ENCODE assay signal across 22 mouse cellular contexts in the genomic region with DNA sequence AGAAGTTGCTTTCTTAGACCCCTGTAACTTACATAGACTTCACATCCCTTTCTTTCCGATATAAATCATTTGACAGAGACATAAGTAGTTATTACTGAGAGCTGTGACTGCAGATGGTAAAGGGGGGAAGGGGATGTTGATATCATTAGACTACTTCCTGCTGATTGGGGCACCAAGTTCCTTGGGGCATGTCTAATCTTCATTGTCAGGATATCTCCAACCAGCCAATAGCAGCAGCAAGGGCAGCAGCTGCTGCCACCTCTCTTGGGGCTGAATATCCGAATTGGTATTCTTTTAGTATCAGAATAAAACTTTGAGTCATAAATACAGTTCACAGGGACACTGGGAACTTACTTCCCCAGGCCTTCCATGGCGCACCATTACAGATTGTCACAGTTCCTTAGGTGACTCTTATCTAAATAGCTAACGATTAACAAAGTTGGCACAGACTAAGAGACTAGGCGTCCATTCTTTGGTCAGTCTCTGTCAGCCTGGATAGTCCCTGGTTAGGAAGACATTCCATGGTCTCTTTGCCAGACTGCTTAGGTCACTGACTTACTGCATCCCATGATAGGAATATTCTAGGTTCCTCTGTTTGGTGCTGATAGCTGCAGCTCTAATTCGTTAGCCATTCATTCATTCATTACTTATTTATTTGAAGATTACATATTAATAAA.
A peak's percentile ranks its signal among the peaks of the same experiment; 100 is the strongest.
DNase-seq lines count a peak whose midpoint lies in the region; ATAC-seq and TF ChIP-seq lines count a peak whose summit lies in the region.
"Had no signal": no experiment of that assay in that cellular context is flagged by ENCODE, and none has a peak within 500 bp of the region (broad histone marks: within the 10 kb centered on the region; RNA-seq: fewer than 3 reads in every experiment).

No protein-coding gene starts in this region.

- no peak for TF ChIP-seq CTCF in heart, adult 2 months (IDR thresholded peaks at IDR 0.05)
- no peak for TF ChIP-seq CTCF in lung, postnatal 0 days (IDR thresholded peaks at IDR 0.05)
- no peak for TF ChIP-seq CTCF in lung, adult 2 months (IDR thresholded peaks at IDR 0.05; ENCODE audit: insufficient read depth, low read length)

- H3K9me3 ChIP-seq in heart, embryonic 10.5 days: no peaks in the 10 kb centered on the region
- H3K9me3 ChIP-seq in kidney, embryonic 14.5 days (ENCODE audit: control insufficient read depth, low read length): no peaks in the 10 kb centered on the region
- no peaks in the 10 kb centered on the region for H3K9me3 ChIP-seq in lung, postnatal 0 days (ENCODE audit: low read length)
- H3K9me3 ChIP-seq: embryonic facial prominence, embryonic 13.5 days; forebrain, embryonic 15.5 days; heart, embryonic 15.5 days; liver, embryonic 15.5 days; megakaryocyte, embryonic 14.5 days; neural tube, embryonic 12.5 days had no signal

- H3K27ac ChIP-seq in heart, embryonic 10.5 days: no peak overlapping the region
- H3K27ac ChIP-seq in heart, adult 2 months: no peak overlapping the region
- no peak overlapping the region for H3K27ac ChIP-seq in kidney, embryonic 14.5 days (ENCODE audit: low read depth, low read length)
- no peak overlapping the region for H3K27ac ChIP-seq in lung, postnatal 0 days (ENCODE audit: low read length)
- H3K27ac ChIP-seq: embryonic facial prominence, embryonic 13.5 days; forebrain, embryonic 15.5 days; heart, embryonic 15.5 days; liver, embryonic 15.5 days; neural tube, embryonic 12.5 days had no signal

- H3K79me2 ChIP-seq in heart, adult 2 months (replicated peaks; ENCODE audit: control insufficient read depth, insufficient read depth, low read length): no peaks in the 10 kb centered on the region

- no peak for TF ChIP-seq EP300 in heart, adult 2 months (IDR thresholded peaks at IDR 0.05; ENCODE audit: insufficient read depth, low read depth, low read length)
- no peak for TF ChIP-seq EP300 in lung, postnatal 0 days (IDR thresholded peaks at IDR 0.05)

- peaks cover 3% of the 10 kb centered on the region; the same call in 1 of the 2 replicates for H3K4me1 ChIP-seq in heart, embryonic 10.5 days
- peaks cover 3% of the 10 kb centered on the region for H3K4me1 ChIP-seq in heart, adult 2 months (ENCODE audit: control insufficient read depth, insufficient read depth, low read length)
- 0 out of 2 replicates have a peak, but pooled peaks cover 5% of the 10 kb centered on the region for H3K4me1 ChIP-seq in kidney, embryonic 14.5 days (ENCODE audit: control insufficient read depth, insufficient read depth, low read length)
- no peaks in the 10 kb centered on the region; the same call in 1 of the 2 replicates for H3K4me1 ChIP-seq in lung, postnatal 0 days (ENCODE audit: insufficient read depth, low read depth, low read length)
- H3K4me1 ChIP-seq in lung, adult 2 months (ENCODE audit: control insufficient read depth, insufficient read depth, low read length): peaks cover 2% of the 10 kb centered on the region; the same call in 1 of the 2 replicates
- H3K4me1 ChIP-seq: embryonic facial prominence, embryonic 13.5 days; forebrain, embryonic 15.5 days; neural tube, embryonic 12.5 days had no signal

- DNase-seq in heart, embryonic 10.5 days (ENCODE audit: low spot score): peak; percentile 35
- DNase-seq in heart, adult 2 months: no peak
- peak; percentile 14 to 17 for DNase-seq in kidney, postnatal 36 days
- peak; percentile 25 for DNase-seq in lung, postnatal 0 days (ENCODE audit: low spot score)
- no peak for DNase-seq in lung, adult 2 months
- DNase-seq in retina, postnatal 1 day: peak; percentile 65
- no peak for DNase-seq in c-Kit-positive CD71-positive TER-119-positive erythroid progenitor cells, embryonic 14.5 days (ENCODE audit: low spot score)
- DNase-seq: adrenal gland, postnatal 14 days; cerebellum, adult 11 months; cerebellum, postnatal 14 days; gastrocnemius, postnatal 14 days; heart, adult 18-20 months; heart, postnatal 4 days; thymus, postnatal 14 days had no signal

- peaks cover 2% of the 10 kb centered on the region; the same call in 1 of the 2 replicates for H3K36me3 ChIP-seq in heart, embryonic 10.5 days
- peaks cover 2% of the 10 kb centered on the region; the same call in 1 of the 2 replicates for H3K36me3 ChIP-seq in heart, adult 2 months (ENCODE audit: control insufficient read depth, insufficient read depth, low read length)
- H3K36me3 ChIP-seq in kidney, embryonic 14.5 days (ENCODE audit: control insufficient read depth, insufficient read depth, low read length): peaks cover 3% of the 10 kb centered on the region; the same call in 1 of the 2 replicates
- H3K36me3 ChIP-seq in lung, postnatal 0 days (ENCODE audit: insufficient read depth, low read length): peaks cover 5% of the 10 kb centered on the region; the same call in 1 of the 2 replicates
- H3K36me3 ChIP-seq: heart, embryonic 15.5 days had no signal

- no peak overlapping the region for H3K4me2 ChIP-seq in kidney, embryonic 14.5 days (replicated peaks; ENCODE audit: low read depth, low read length)
- no peak overlapping the region for H3K4me2 ChIP-seq in lung, postnatal 0 days (replicated peaks; ENCODE audit: low read depth, low read length)
- H3K4me2 ChIP-seq: embryonic facial prominence, embryonic 13.5 days; forebrain, embryonic 15.5 days; heart, embryonic 15.5 days; liver, embryonic 15.5 days; neural tube, embryonic 12.5 days had no signal

- no peaks in the 10 kb centered on the region for H3K27me3 ChIP-seq in heart, embryonic 10.5 days (ENCODE audit: insufficient read depth, poor library complexity, severe bottlenecking)
- H3K27me3 ChIP-seq in heart, adult 2 months (ENCODE audit: control insufficient read depth, insufficient read depth, low read length): no peaks in the 10 kb centered on the region
- no peaks in the 10 kb centered on the region for H3K27me3 ChIP-seq in kidney, embryonic 14.5 days (ENCODE audit: control insufficient read depth, insufficient read depth, low read length)
- H3K27me3 ChIP-seq in lung, postnatal 0 days (replicated peaks; ENCODE audit: insufficient read depth, low read length): no peaks in the 10 kb centered on the region
- H3K27me3 ChIP-seq: embryonic facial prominence, embryonic 13.5 days; forebrain, embryonic 15.5 days; heart, embryonic 15.5 days; liver, embryonic 15.5 days; neural tube, embryonic 12.5 days had no signal

- 66% methylated on average over 6 of the region's 6 CpGs for WGBS in heart, embryonic 10.5 days
- 75% methylated on average over 6 of the region's 6 CpGs for WGBS in heart, adult 2 months
- WGBS in kidney, embryonic 14.5 days: 84% methylated on average over 6 of the region's 6 CpGs
- WGBS in lung, postnatal 0 days: 60% methylated on average over 6 of the region's 6 CpGs
- 53% methylated on average over 6 of the region's 6 CpGs for WGBS in lung, adult 2 months

- intact Hi-C loops in heart, adult 2 months (cut with DNase I): loop anchor here (5.0 kb wide), 3 partner anchors 92 to 182 kb away; no protein-coding TSS in a partner anchor

- ATAC-seq in kidney, embryonic 14.5 days (ENCODE audit: low FRiP score, low TSS enrichment): no peak
- ATAC-seq in lung, postnatal 0 days: 0 out of 2 replicates have a peak, but pooled peaks have one; percentile 25
- ATAC-seq: activated CD4-positive, CD25-positive, alpha-beta regulatory T cell, adult 4 months; forebrain, embryonic 15.5 days had no signal

- no peak overlapping the region for H3K4me3 ChIP-seq in heart, embryonic 10.5 days
- H3K4me3 ChIP-seq in heart, adult 2 months: no peak overlapping the region
- no peak overlapping the region for H3K4me3 ChIP-seq in kidney, embryonic 14.5 days (ENCODE audit: low read length)
- no peak overlapping the region for H3K4me3 ChIP-seq in lung, postnatal 0 days (ENCODE audit: low read depth, low read length)
- H3K4me3 ChIP-seq in lung, adult 2 months (replicated peaks; ENCODE audit: extremely low read depth, low read depth, low read length): no peak overlapping the region
- H3K4me3 ChIP-seq: embryonic facial prominence, embryonic 13.5 days; forebrain, embryonic 15.5 days; heart, embryonic 15.5 days; liver, embryonic 15.5 days; megakaryocyte, embryonic 14.5 days; neural tube, embryonic 12.5 days had no signal

- no peak overlapping the region for H3K9ac ChIP-seq in heart, adult 2 months (ENCODE audit: low read depth, low read length)
- H3K9ac ChIP-seq in kidney, embryonic 14.5 days (ENCODE audit: low read depth, low read length): no peak overlapping the region
- no peak overlapping the region for H3K9ac ChIP-seq in lung, postnatal 0 days (replicated peaks; ENCODE audit: low read depth)
- H3K9ac ChIP-seq: embryonic facial prominence, embryonic 13.5 days; forebrain, embryonic 15.5 days; heart, embryonic 15.5 days; liver, embryonic 15.5 days; neural tube, embryonic 12.5 days had no signal

- TF ChIP-seq POLR2A in heart, adult 2 months (IDR thresholded peaks at IDR 0.05; ENCODE audit: insufficient read depth, low read depth, low read length): no peak
- no peak for TF ChIP-seq POLR2A in lung, adult 2 months (IDR thresholded peaks at IDR 0.05; ENCODE audit: borderline replicate concordance, extremely low read depth, low read depth, low read length)

Comparison
In these comparisons a context has a peak if more than half of its experiments do, and no peak if none do; other contexts are left out.
1. DNase-seq: peak in heart, embryonic 10.5 days (single experiment), kidney, postnatal 36 days (2 of 2), lung, postnatal 0 days (single experiment) and retina, postnatal 1 day (single experiment); none in heart, adult 2 months (0 of 2), lung, adult 2 months (single experiment) and c-Kit-positive CD71-positive TER-119-positive erythroid progenitor cells, embryonic 14.5 days (single experiment).